Mouse (Mus musculus) embryonic facial prominence, embryonic 13.5 days (tissue): ENCODE results near the gene Il6ra. TPM values are rescaled to one million over a fixed set of nuclear protein-coding genes. Genes with fewer than 3 reads are reported as not detected.
A peak's percentile ranks its signal among the peaks of the same experiment; 100 is the strongest.

ENCODE experiments used
- ATAC-seq: fragments of 200-750 bp; cut with Nextera tagmentation; 2 replicates; pipeline ENCODE4 v1.8.0; 2017; ENCODE audit warnings: low read depth; ENCODE audit not compliant: insufficient number of reproducible peaks, insufficient read depth, low FRiP score, low TSS enrichment
- H3K27ac ChIP-seq: fragments of 300-500 bp; sonication (generic); 2 replicates; pipeline ENCODE4 v1.5.1; 2015; ENCODE audit warnings: moderate library complexity, mild to moderate bottlenecking, inconsistent platforms
- H3K27me3 ChIP-seq: fragments of 300-500 bp; sonication (generic); 2 replicates; pipeline ENCODE4 v1.6.1; 2015; ENCODE audit warnings: mild to moderate bottlenecking, inconsistent platforms
- H3K36me3 ChIP-seq: fragments of 300-500 bp; sonication (generic); 2 replicates; pipeline ENCODE4 v1.6.1; 2015; ENCODE audit warnings: mild to moderate bottlenecking, inconsistent platforms
- H3K4me1 ChIP-seq: fragments of 300-500 bp; sonication (generic); 2 replicates; pipeline ENCODE4 v1.6.1; 2015; ENCODE audit warnings: inconsistent platforms
- H3K4me2 ChIP-seq: fragments of 300-500 bp; sonication (generic); 2 replicates; pipeline ENCODE4 v1.6.1; 2015; ENCODE audit warnings: moderate library complexity, mild to moderate bottlenecking, inconsistent platforms
- H3K4me3 ChIP-seq: fragments of 300-500 bp; sonication (generic); 2 replicates; pipeline ENCODE4 v1.5.1; 2015; ENCODE audit warnings: mild to moderate bottlenecking, inconsistent platforms
- H3K9ac ChIP-seq: fragments of 300-500 bp; sonication (generic); 2 replicates; pipeline ENCODE4 v1.6.1; 2015; ENCODE audit warnings: mild to moderate bottlenecking, inconsistent platforms
- H3K9me3 ChIP-seq: fragments of 300-500 bp; sonication (generic); 2 replicates; pipeline ENCODE4 v1.6.1; 2016; ENCODE audit warnings: inconsistent platforms
- whole genome bisulfite sequencing: fragments of 180-500 bp; shearing (Covaris S2); methylation state at CpG from one replicate; pipeline ENCODE4 v1.1.7; 2015; ENCODE audit warnings: mixed read lengths; 5-methylcytosine and 5-hydroxymethylcytosine counted together
- polyA plus RNA-seq: library from polyadenylated mRNA; unstranded; fragments of >200 nt; fragmentation: Nextera tagmentation; extraction: Ambion mirVana; gene quantifications from 2 replicates; pipeline ENCODE4 v1.2.1, GENCODE M21; 2015

Gene Il6ra
- polyA plus RNA-seq, 1 experiment from 2014 or later = 1.6 TPM

GRCm38 (mm10) chr3:89908836-89909235 is 4.2 kb downstream of the Il6ra start:
- no peaks in the 10 kb centered on the region for H3K9me3 ChIP-seq
- ATAC-seq = no peak
- H3K36me3 ChIP-seq = no peaks in the 10 kb centered on the region
- 80% methylated on average over 6 of the region's 6 CpGs for WGBS
- H3K27ac ChIP-seq = no peak overlapping the region
- H3K4me2 ChIP-seq = no peak overlapping the region
- peaks cover 15% of the 10 kb centered on the region for H3K4me1 ChIP-seq
- H3K27me3 ChIP-seq = peaks cover 33% of the 10 kb centered on the region
- H3K9ac ChIP-seq = no peak overlapping the region
- H3K4me3 ChIP-seq = no peak overlapping the region

GRCm38 (mm10) chr3:89907846-89908245 is 5.2 kb downstream of the Il6ra start:
- H3K4me1 ChIP-seq = peaks cover 7% of the 10 kb centered on the region
- no peak overlapping the region for H3K9ac ChIP-seq
- H3K36me3 ChIP-seq = no peaks in the 10 kb centered on the region
- no peak for ATAC-seq
- WGBS = 86% methylated on average over 3 of the region's 3 CpGs
- H3K4me2 ChIP-seq = no peak overlapping the region
- H3K27me3 ChIP-seq = peaks cover 23% of the 10 kb centered on the region
- H3K4me3 ChIP-seq = no peak overlapping the region
- H3K9me3 ChIP-seq = no peaks in the 10 kb centered on the region
- no peak overlapping the region for H3K27ac ChIP-seq

- no peaks in the 10 kb centered on the region for H3K27me3 ChIP-seq
- WGBS = 63% methylated on average over 8 of the region's 8 CpGs
- H3K9ac ChIP-seq = no peak overlapping the region
- H3K27ac ChIP-seq = no peak overlapping the region
- no peak overlapping the region for H3K4me3 ChIP-seq
- no peak for ATAC-seq
- H3K36me3 ChIP-seq = no peaks in the 10 kb centered on the region
- H3K4me1 ChIP-seq = peaks cover 26% of the 10 kb centered on the region
- no peak overlapping the region for H3K4me2 ChIP-seq
- H3K9me3 ChIP-seq = no peaks in the 10 kb centered on the region
Measured at GRCm38 (mm10) chr3:89899511-89899908, 13.5 kb downstream of the Il6ra start.

- no peaks in the 10 kb centered on the region for H3K9me3 ChIP-seq
- no peaks in the 10 kb centered on the region for H3K27me3 ChIP-seq
- ATAC-seq = no peak
- no peaks in the 10 kb centered on the region for H3K36me3 ChIP-seq
- peaks cover 26% of the 10 kb centered on the region for H3K4me1 ChIP-seq
- H3K27ac ChIP-seq = no peak overlapping the region
- H3K9ac ChIP-seq = no peak overlapping the region
- no peak overlapping the region for H3K4me2 ChIP-seq
- no peak overlapping the region for H3K4me3 ChIP-seq
- WGBS = 61% methylated on average over 5 of the region's 5 CpGs
Measured at GRCm38 (mm10) chr3:89898870-89899510, 14.0 kb downstream of the Il6ra start.

GRCm38 (mm10) chr3:89898011-89898410 is 15.0 kb downstream of the Il6ra start:
- Histone ChIP-seq H3K9ac (no peak overlapping the region), H3K4me2 (no peak overlapping the region), H3K4me3 (no peak overlapping the region), H3K4me1 (peaks cover 26% of the 10 kb centered on the region), H3K27me3 (no peaks in the 10 kb centered on the region), H3K9me3 (no peaks in the 10 kb centered on the region), H3K36me3 (no peaks in the 10 kb centered on the region), H3K27ac (0 out of 2 replicates have a peak overlapping the region, but pooled peaks have one; percentile 39)
- ATAC-seq = no peak
- WGBS = 66% methylated on average over 10 of the region's 10 CpGs

- Histone ChIP-seq H3K27me3 (no peaks in the 10 kb centered on the region), H3K27ac (peak overlapping the region; percentile 39; the same call in 1 of the 2 replicates), H3K36me3 (no peaks in the 10 kb centered on the region), H3K4me1 (peaks cover 26% of the 10 kb centered on the region), H3K9ac (no peak overlapping the region), H3K9me3 (no peaks in the 10 kb centered on the region), H3K4me3 (no peak overlapping the region), H3K4me2 (no peak overlapping the region)
- no peak for ATAC-seq
- 60% methylated on average over 8 of the region's 8 CpGs for WGBS
Measured at GRCm38 (mm10) chr3:89897204-89897796, 15.7 kb downstream of the Il6ra start.

- H3K36me3 ChIP-seq = no peaks in the 10 kb centered on the region
- H3K4me1 ChIP-seq = peaks cover 26% of the 10 kb centered on the region
- no peak overlapping the region for H3K4me2 ChIP-seq
- no peak overlapping the region for H3K4me3 ChIP-seq
- no peaks in the 10 kb centered on the region for H3K9me3 ChIP-seq
- no peak overlapping the region for H3K27ac ChIP-seq
- ATAC-seq = no peak
- no peak overlapping the region for H3K9ac ChIP-seq
- H3K27me3 ChIP-seq = no peaks in the 10 kb centered on the region
- WGBS = 38% methylated on average over 5 of the region's 5 CpGs
Measured at GRCm38 (mm10) chr3:89896571-89896970, 16.4 kb downstream of the Il6ra start.

- ATAC-seq = no peak
- Histone ChIP-seq H3K36me3 (no peaks in the 10 kb centered on the region), H3K27ac (no peak overlapping the region), H3K9me3 (no peaks in the 10 kb centered on the region), H3K4me2 (no peak overlapping the region), H3K27me3 (no peaks in the 10 kb centered on the region), H3K4me3 (no peak overlapping the region), H3K9ac (no peak overlapping the region), H3K4me1 (peaks cover 11% of the 10 kb centered on the region; the same call in 1 of the 2 replicates)
- WGBS = 86% methylated on average over 5 of the region's 5 CpGs
Measured at GRCm38 (mm10) chr3:89892517-89893106, 20.4 kb downstream of the Il6ra start.

GRCm38 (mm10) chr3:89891696-89892095 is 21.3 kb downstream of the Il6ra start:
- no peaks in the 10 kb centered on the region for H3K9me3 ChIP-seq
- H3K9ac ChIP-seq = no peak overlapping the region
- no peak for ATAC-seq
- no peak overlapping the region for H3K4me3 ChIP-seq
- H3K4me1 ChIP-seq = 0 out of 2 replicates have a peak, but pooled peaks cover 6% of the 10 kb centered on the region
- no peak overlapping the region for H3K4me2 ChIP-seq
- H3K27ac ChIP-seq = no peak overlapping the region
- no peaks in the 10 kb centered on the region for H3K36me3 ChIP-seq
- no peaks in the 10 kb centered on the region for H3K27me3 ChIP-seq

GRCm38 (mm10) chr3:89889841-89890430 is 23.1 kb downstream of the Il6ra start:
- Histone ChIP-seq H3K4me2 (no peak overlapping the region), H3K4me3 (no peak overlapping the region), H3K9ac (no peak overlapping the region), H3K27ac (no peak overlapping the region), H3K27me3 (no peaks in the 10 kb centered on the region), H3K9me3 (no peaks in the 10 kb centered on the region), H3K4me1 (0 out of 2 replicates have a peak, but pooled peaks cover 2% of the 10 kb centered on the region), H3K36me3 (no peaks in the 10 kb centered on the region)
- ATAC-seq = no peak
- WGBS = 74% methylated on average over 8 of the region's 8 CpGs

GRCm38 (mm10) chr3:89887582-89888230 is 25.3 kb downstream of the Il6ra start:
- H3K36me3 ChIP-seq = no peaks in the 10 kb centered on the region
- 82% methylated on average over 7 of the region's 7 CpGs for WGBS
- H3K4me3 ChIP-seq = no peak overlapping the region
- no peaks in the 10 kb centered on the region for H3K9me3 ChIP-seq
- 0 out of 2 replicates have a peak, but pooled peaks cover under 1% of the 10 kb centered on the region for H3K27me3 ChIP-seq
- H3K4me2 ChIP-seq = no peak overlapping the region
- 0 out of 2 replicates have a peak, but pooled peaks cover 2% of the 10 kb centered on the region for H3K4me1 ChIP-seq
- H3K9ac ChIP-seq = no peak overlapping the region
- no peak overlapping the region for H3K27ac ChIP-seq
- ATAC-seq = no peak
